Mouse (Mus musculus): ENCODE data around the gene Asb2. TPM values are rescaled to one million over a fixed set of nuclear protein-coding genes. Genes with fewer than 3 reads are reported as not detected.

The Asb2 gene
- total RNA-seq, 4 experiments from 2014 or later, result 485 to 583 (median 548) TPM

- no peak for DNase-seq (ENCODE audit: low spot score)
Measured at GRCm38 (mm10) chr12:103361539-103362307, 5.9 kb upstream of the Asb2 start.

GRCm38 (mm10) chr12:103360812-103361211, 5.0 kb upstream of the Asb2 start:
- DNase-seq (ENCODE audit: low spot score), result no peak

- no peak for DNase-seq (ENCODE audit: low spot score)
Measured at GRCm38 (mm10) chr12:103358951-103359801, 3.4 kb upstream of the Asb2 start.

GRCm38 (mm10) chr12:103358216-103358615, 2.4 kb upstream of the Asb2 start:
- DNase-seq (ENCODE audit: low spot score), result peak; percentile 72

- DNase-seq (ENCODE audit: low spot score), result no peak
Measured at GRCm38 (mm10) chr12:103356415-103356748, 581 bp upstream of the Asb2 start.

GRCm38 (mm10) chr12:103353538-103353937, 2.3 kb downstream of the Asb2 start:
- peak; percentile 74 for DNase-seq (ENCODE audit: low spot score)

- DNase-seq (ENCODE audit: low spot score), result peak; percentile 72
Measured at GRCm38 (mm10) chr12:103352735-103353134, 3.1 kb downstream of the Asb2 start.

- DNase-seq (ENCODE audit: low spot score), result peak; percentile 84
Measured at GRCm38 (mm10) chr12:103348506-103348905, 7.3 kb downstream of the Asb2 start.

- no peak for DNase-seq (ENCODE audit: low spot score)
Measured at GRCm38 (mm10) chr12:103347406-103347805, 8.4 kb downstream of the Asb2 start.

GRCm38 (mm10) chr12:103346945-103347344, 8.9 kb downstream of the Asb2 start:
- DNase-seq (ENCODE audit: low spot score), result no peak

- no peak for DNase-seq (ENCODE audit: low spot score)
Measured at GRCm38 (mm10) chr12:103344934-103345333, 10.9 kb downstream of the Asb2 start.

- DNase-seq (ENCODE audit: low spot score), result no peak
Measured at GRCm38 (mm10) chr12:103343456-103343855, 12.3 kb downstream of the Asb2 start.

- DNase-seq (ENCODE audit: low spot score), result no peak
Measured at GRCm38 (mm10) chr12:103341212-103341611, 14.6 kb downstream of the Asb2 start.

GRCm38 (mm10) chr12:103338162-103338798, 17.5 kb downstream of the Asb2 start:
- DNase-seq (ENCODE audit: low spot score), result peak; percentile 49

- no peak for DNase-seq (ENCODE audit: low spot score)
Measured at GRCm38 (mm10) chr12:103336766-103337165, 19.0 kb downstream of the Asb2 start.

GRCm38 (mm10) chr12:103333426-103333825, 22.4 kb downstream of the Asb2 start:
- DNase-seq (ENCODE audit: low spot score), result no peak

GRCm38 (mm10) chr12:103332879-103333278, 22.9 kb downstream of the Asb2 start:
- DNase-seq (ENCODE audit: low spot score), result no peak

GRCm38 (mm10) chr12:103331491-103331890, 24.3 kb downstream of the Asb2 start:
- no peak for DNase-seq (ENCODE audit: low spot score)

GRCm38 (mm10) chr12:103328448-103329191, 27.2 kb downstream of the Asb2 start:
- peak; percentile 54 for DNase-seq (ENCODE audit: low spot score)

- DNase-seq (ENCODE audit: low spot score), result no peak
Measured at GRCm38 (mm10) chr12:103327107-103327506, 28.7 kb downstream of the Asb2 start.

- DNase-seq (ENCODE audit: low spot score), result no peak
Measured at GRCm38 (mm10) chr12:103326569-103326968, 29.2 kb downstream of the Asb2 start.

Measured in heart, adult 8-10 months (tissue).